Mouse (Mus musculus): ENCODE data around the gene Morn2.
A peak's percentile ranks its signal among the peaks of the same experiment; 100 is the strongest.

Gene Morn2

DNA sequence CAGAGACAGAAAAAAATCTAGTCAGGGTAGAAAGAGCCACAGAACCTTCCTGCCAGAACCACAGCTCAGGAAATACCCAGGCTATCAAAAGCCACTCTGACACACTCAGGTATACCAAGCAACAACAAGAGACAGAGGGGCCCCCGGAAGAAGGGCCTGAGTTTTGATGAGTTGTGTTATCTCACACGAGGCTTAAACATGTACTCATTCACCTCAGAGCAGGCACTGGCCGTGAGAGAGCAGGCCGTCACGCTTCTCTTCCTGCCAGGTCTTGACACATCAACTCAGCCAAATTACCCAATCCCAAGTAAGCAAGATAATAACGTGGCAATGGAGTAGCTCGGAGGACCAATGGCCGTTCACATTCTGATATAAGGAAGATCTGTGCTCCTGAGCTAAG lies 33.7 kb downstream of the Morn2 start:
- DNase-seq (ENCODE audit: low spot score in 2 of 2), result no peak

GRCm38 (mm10) chr17:80324521-80324920 lies 34.5 kb downstream of the Morn2 start:
- DNase-seq (ENCODE audit: low spot score in 2 of 2), result peak in 1 of 2 experiments; percentile 51

DNA sequence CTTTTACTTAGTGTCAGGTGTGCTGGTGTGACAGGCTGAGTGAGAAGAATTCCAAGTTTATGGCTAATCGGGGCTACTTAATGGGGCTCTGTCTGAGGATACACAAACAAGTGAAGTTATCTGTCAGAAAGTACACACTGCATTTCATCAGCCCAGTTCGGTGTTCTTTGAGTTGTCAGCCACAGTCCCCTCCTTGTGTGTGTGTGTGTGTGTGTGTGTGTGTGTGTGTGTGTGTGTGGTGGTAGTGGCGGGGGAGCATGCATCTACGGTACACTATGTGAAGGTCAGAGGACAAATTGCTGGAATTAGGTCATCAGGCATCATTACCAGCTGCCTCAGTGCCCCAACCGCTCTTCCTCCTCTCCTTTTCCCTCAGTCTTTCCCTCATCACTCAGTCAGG lies 35.5 kb downstream of the Morn2 start:
- peak in 1 of 2 experiments; percentile 36 for DNase-seq (ENCODE audit: low spot score in 2 of 2)

DNA sequence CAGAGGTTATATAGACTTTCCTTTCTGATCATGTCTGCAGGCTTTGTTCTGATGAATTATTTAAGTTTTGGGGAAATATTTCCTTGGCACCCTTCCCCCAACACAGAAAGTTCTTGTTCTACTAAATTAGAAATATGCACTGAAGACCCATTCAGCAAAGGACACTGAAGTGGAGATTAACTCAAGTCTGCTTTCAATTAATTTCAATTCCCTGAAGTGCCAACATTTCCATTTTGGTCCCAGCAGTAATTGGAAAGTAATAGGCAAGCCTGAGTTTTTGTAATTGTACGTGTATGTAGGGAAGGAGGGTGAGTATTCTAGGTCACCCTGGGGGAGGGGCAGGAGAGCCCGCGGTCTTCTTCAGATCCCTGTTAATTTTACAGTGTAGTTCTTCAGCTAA lies 36.4 kb downstream of the Morn2 start:
- no peak for DNase-seq (ENCODE audit: low spot score in 2 of 2)

DNA sequence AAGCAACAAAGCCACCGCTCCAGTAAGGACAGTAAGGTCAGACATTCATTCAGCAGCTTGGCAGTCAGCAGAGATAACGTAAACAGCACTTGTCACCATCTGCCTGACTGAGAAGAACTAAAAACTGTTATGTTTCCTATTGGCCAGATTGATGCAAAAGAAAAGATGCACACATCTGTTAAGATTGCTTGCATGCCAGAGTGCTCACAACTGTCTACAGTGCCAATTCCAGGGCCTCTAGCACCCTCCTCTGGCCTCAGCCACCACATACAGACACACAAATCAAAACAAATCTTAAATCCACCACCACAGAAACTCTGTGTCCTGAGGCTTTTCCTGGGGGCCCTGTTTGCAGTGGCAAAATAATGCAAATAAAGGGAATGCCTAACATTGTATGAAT lies 42.4 kb downstream of the Morn2 start:
- DNase-seq (ENCODE audit: low spot score in 2 of 2), result no peak

DNA sequence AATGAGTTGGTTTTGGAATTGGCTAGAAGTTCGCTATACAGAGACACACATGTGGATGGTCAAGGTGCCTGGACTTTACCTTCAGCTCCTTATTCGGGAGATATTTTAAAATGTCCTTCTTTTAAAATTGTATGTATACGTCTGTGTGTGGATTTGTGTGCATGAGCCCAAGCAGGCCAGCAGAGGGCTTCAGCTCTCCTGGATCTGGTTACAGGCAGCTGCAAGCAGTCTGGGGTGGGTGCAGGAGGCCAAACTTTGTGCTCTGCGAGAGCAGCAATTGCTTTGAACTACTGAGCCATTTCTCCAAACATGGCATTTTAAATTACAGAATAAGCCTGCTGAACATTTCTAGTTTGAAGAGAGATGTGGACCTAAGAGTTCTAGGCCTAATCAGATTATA lies 55.3 kb downstream of the Morn2 start:
- DNase-seq (ENCODE audit: low spot score in 2 of 2), result no peak

DNA sequence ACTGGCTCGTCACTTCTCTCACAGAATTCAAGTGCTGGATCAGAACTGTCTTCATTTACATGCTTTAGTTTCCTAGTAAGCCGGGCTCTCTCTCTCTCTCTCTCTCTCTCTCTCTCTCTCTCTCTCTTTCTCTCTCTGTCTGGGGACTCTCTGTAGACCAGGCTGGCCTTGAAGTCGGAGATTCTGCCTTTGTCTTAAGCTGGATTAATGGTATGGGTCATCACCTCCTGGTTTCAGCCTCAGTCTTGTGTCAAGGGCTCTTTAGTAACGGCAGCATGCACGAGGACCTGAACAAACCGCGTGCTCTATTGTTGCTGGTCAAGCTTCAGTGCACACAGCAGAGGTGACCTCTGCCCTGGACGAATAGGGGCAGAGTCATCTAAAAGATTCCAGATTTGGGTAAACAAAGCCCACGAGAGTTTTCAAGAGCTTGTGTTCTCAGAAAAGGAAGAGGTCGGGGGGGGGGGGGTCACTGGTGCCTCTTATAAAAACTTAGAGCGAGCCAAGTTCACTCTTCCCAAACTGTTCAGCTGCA lies 56.7 kb downstream of the Morn2 start:
- DNase-seq (ENCODE audit: low spot score in 2 of 2), result no peak

Measured in spleen, postnatal 4 days (tissue).